Mouse (Mus musculus) heart, adult 8-10 months (tissue): ENCODE data around the gene Gale. TPM values are rescaled to one million over a fixed set of nuclear protein-coding genes. Genes with fewer than 3 reads are reported as not detected.

ENCODE experiments used
- DNase-seq: peaks from one replicate; pipeline ENCODE4 v3.0.0; 2022; ENCODE audit warnings: low spot score
- total RNA-seq, 4 experiments: library from RNA; stranded (reverse); gene quantifications; 2 replicates each; pipeline ENCODE4 v1.2.4; 2022

Gale gene
- total RNA-seq, 4 experiments from 2014 or later: 1.2 to 3.2 (median 1.6) TPM

GRCm38 (mm10) chr4:136016059-136016602 is 52.6 kb downstream of the Gale start:
- DNase-seq: no peak

Other genes starting within 250 kb of the Gale start
- gene Il22ra1, start 235.6 kb upstream of the Gale start, total RNA-seq: under 1 TPM; 0.35 to 0.59 (median 0.39) TPM
- 1 to 10 TPM in 3 of 4 experiments, under 1 TPM in 1; 0.84 to 2.7 (median 1.6) TPM for gene Myom3, start 204.0 kb upstream of the Gale start, total RNA-seq
- 10 to 100 TPM; 33.2 to 42.3 (median 37.9) TPM for gene Srsf10, start 108.0 kb upstream of the Gale start, total RNA-seq
- gene Pnrc2, start 89.9 kb upstream of the Gale start, total RNA-seq: 10 to 100 TPM; 51.2 to 75.7 (median 66.5) TPM
- gene Cnr2, start 68.3 kb upstream of the Gale start, total RNA-seq: under 1 TPM; 0.22 to 0.57 (median 0.36) TPM
- gene Fuca1, start 43.0 kb upstream of the Gale start, total RNA-seq: 10 to 100 TPM; 29.8 to 40.8 (median 34.6) TPM
- 10 to 100 TPM; 83.3 to 91.3 (median 85.0) TPM for gene Hmgcl, start 17.3 kb upstream of the Gale start, total RNA-seq
- 10 to 100 TPM; 32.5 to 38.4 (median 35.9) TPM for gene Lypla2, start 8.9 kb downstream of the Gale start, total RNA-seq
- gene Pithd1, start 23.5 kb downstream of the Gale start, total RNA-seq: 10 to 100 TPM; 20.8 to 23.4 (median 21.6) TPM
- 10 to 100 TPM; 32.2 to 33.9 (median 33.1) TPM for gene Eloa, start 58.0 kb downstream of the Gale start, total RNA-seq
- 100 to 1,000 TPM; 238 to 318 (median 274) TPM for gene Rpl11, start 89.7 kb downstream of the Gale start, total RNA-seq
- 10 to 100 TPM; 41.4 to 71.3 (median 61.6) TPM for gene Id3, start 179.8 kb downstream of the Gale start, total RNA-seq
- gene E2f2, start 208.7 kb downstream of the Gale start, total RNA-seq: 1 to 10 TPM in 1 of 4 experiments, under 1 TPM in 3; 0.38 to 2.1 (median 0.59) TPM
- 10 to 100 TPM in 1 of 4 experiments, 1 to 10 TPM in 3; 6.8 to 12.6 (median 9.1) TPM for gene Asap3, start 242.6 kb downstream of the Gale start, total RNA-seq